Mouse (Mus musculus) ES-E14 (cell line): ENCODE results near the gene Mtfp1. TPM values are rescaled to one million over a fixed set of nuclear protein-coding genes. Genes with fewer than 3 reads are reported as not detected.

ENCODE experiments used
- DNase-seq: peaks from one replicate; pipeline ENCODE4 v3.0.0-alpha.2; 2013; ENCODE audit warnings: low read depth, low spot score
- H3K27ac ChIP-seq: 2 replicates; pipeline ENCODE4 v1.5.1; 2012; ENCODE audit warnings: low read depth, mild to moderate bottlenecking, low read length, moderate library complexity, mixed read lengths; ENCODE audit not compliant: poor library complexity, insufficient read depth, severe bottlenecking
- H3K36me3 ChIP-seq: 2 replicates; pipeline ENCODE4 v1.6.1; 2012; ENCODE audit warnings: mild to moderate bottlenecking, low read length, moderate library complexity, mixed read lengths; ENCODE audit not compliant: control insufficient read depth, poor library complexity, insufficient read depth, severe bottlenecking
- H3K4me1 ChIP-seq, 2 experiments: fragments of 150-350 bp in 1 of 2; sonication (generic) in 1 of 2; 2 replicates each; pipeline ENCODE4 v1.6.1; 2012; ENCODE audit warnings: low read length in 2 of 2, mild to moderate bottlenecking in 1 of 2, mixed read lengths in 1 of 2; ENCODE audit not compliant: control insufficient read depth in 2 of 2, insufficient read depth in 2 of 2, poor library complexity in 1 of 2
- H3K4me3 ChIP-seq, 2 experiments: fragments of 150-350 bp in 1 of 2; sonication (generic) in 1 of 2; 2 replicates each; pipeline ENCODE4 v1.5.1; 2012; ENCODE audit warnings: low read length in 2 of 2, low read depth in 1 of 2, mild to moderate bottlenecking in 1 of 2, mixed read lengths in 1 of 2; ENCODE audit not compliant: insufficient read depth in 1 of 2, poor library complexity in 1 of 2, severe bottlenecking in 1 of 2
- H3K9ac ChIP-seq: 2 replicates; pipeline ENCODE4 v1.6.1; 2012; ENCODE audit warnings: low read depth, mild to moderate bottlenecking, low read length, mixed read lengths; ENCODE audit not compliant: poor library complexity, insufficient read depth, severe bottlenecking
- H3K9me3 ChIP-seq: fragments of 150-350 bp; sonication (generic); 2 replicates; pipeline ENCODE4 v1.6.1; 2012; ENCODE audit warnings: low read depth, mild to moderate bottlenecking, low read length; ENCODE audit not compliant: control insufficient read depth, insufficient read depth
- CHD2 ChIP-seq: IDR thresholded peaks from 2 replicates; pipeline ENCODE4 v1.6.1; 2014; ENCODE audit warnings: mild to moderate bottlenecking, low read depth, low read length, inconsistent platforms
- HCFC1 ChIP-seq: IDR thresholded peaks from 2 replicates; pipeline ENCODE4 v1.6.1; 2012; ENCODE audit warnings: low read length, inconsistent platforms, borderline replicate concordance; ENCODE audit not compliant: insufficient read depth
- MAFK ChIP-seq: IDR thresholded peaks from 2 replicates; pipeline ENCODE4 v1.6.1; 2014; ENCODE audit warnings: mild to moderate bottlenecking, low read depth, low read length, inconsistent platforms; ENCODE audit not compliant: insufficient read depth
- ZC3H11A ChIP-seq: IDR thresholded peaks from 2 replicates; pipeline ENCODE4 v1.6.1; 2012; ENCODE audit warnings: low read depth, mild to moderate bottlenecking, inconsistent platforms, low read length, borderline replicate concordance
- ZNF384 ChIP-seq: IDR thresholded peaks from 2 replicates; pipeline ENCODE4 v1.6.1; 2012; ENCODE audit warnings: low read depth, low read length, inconsistent platforms
- in situ Hi-C, 2 experiments: fragments of 600-800 bp; cut with MboI; formaldehyde crosslinking; loops; one replicate each; pipeline ENCODE4 v1.15.1; 2025; ENCODE audit warnings: low sequenced_read_pairs in 2 of 2, inconsistent platforms in 1 of 2; ENCODE audit not compliant: unreplicated experiment in 2 of 2
- total RNA-seq: library from RNA; depleted of rRNA; stranded (reverse); fragments of 300-350 nt; gene quantifications from 2 replicates; pipeline ENCODE4 v1.2.3, GENCODE M21; 2012; rRNA removed

The Mtfp1 gene
- total RNA-seq, 1 experiment = 12.7 TPM

GRCm38 (mm10) chr11:4043081-4043480, 52.2 kb downstream of the Mtfp1 start:
- Histone ChIP-seq H3K4me3 (no peak overlapping the region), H3K4me1 (no peaks in the 10 kb centered on the region), H3K36me3 (no peaks in the 10 kb centered on the region), H3K9ac (no peak overlapping the region), H3K27ac (no peak overlapping the region), H3K9me3 (no peaks in the 10 kb centered on the region)
- no peak for TF ChIP-seq ZC3H11A
- no peak for TF ChIP-seq HCFC1
- TF ChIP-seq CHD2 = no peak
- no peak for TF ChIP-seq ZNF384
- TF ChIP-seq MAFK = no peak
- no peak for DNase-seq
- in situ Hi-C loops = no loop called here

Other genes with a start within 250 kb of the Mtfp1 start
- gene Osbp2, start 231.5 kb downstream of the Mtfp1 start, total RNA-seq = 0.27 and 0.37 TPM in 2 replicates
- gene 4921536K21Rik, start 200.3 kb downstream of the Mtfp1 start, total RNA-seq = 0.21 and 0.22 TPM in 2 replicates
- gene Dusp18, start 200.2 kb downstream of the Mtfp1 start, total RNA-seq = 1.3 and 1.4 TPM in 2 replicates
- gene Slc35e4, start 180.8 kb downstream of the Mtfp1 start, total RNA-seq = 13.9 and 18.2 TPM in 2 replicates
- gene Tcn2, start 163.3 kb downstream of the Mtfp1 start, total RNA-seq = 32.4 and 44.3 TPM in 2 replicates
- gene Pes1, start 131.5 kb downstream of the Mtfp1 start, total RNA-seq = 128 and 143 TPM in 2 replicates
- gene 4930556J24Rik, start 118.7 kb downstream of the Mtfp1 start, total RNA-seq = 0.76 and 1.3 TPM in 2 replicates
- 4.0 and 4.9 TPM in 2 replicates for gene Gal3st1, start 111.8 kb downstream of the Mtfp1 start, total RNA-seq
- 0.94 and 2.3 TPM in 2 replicates for gene Sec14l4, start 64.0 kb downstream of the Mtfp1 start, total RNA-seq
- gene Sec14l3, start 30.6 kb downstream of the Mtfp1 start, total RNA-seq = 0.22 and 0.26 TPM in 2 replicates
- gene Sec14l2, start 28.0 kb upstream of the Mtfp1 start, total RNA-seq = 7.9 and 9.0 TPM in 2 replicates
- 19.5 and 28.8 TPM in 2 replicates for gene Rnf215, start 39.8 kb upstream of the Mtfp1 start, total RNA-seq
- 4.3 and 5.8 TPM in 2 replicates for gene Ccdc157, start 64.8 kb upstream of the Mtfp1 start, total RNA-seq
- 49.1 and 57.4 TPM in 2 replicates for gene Sf3a1, start 64.9 kb upstream of the Mtfp1 start, total RNA-seq
- gene Tbc1d10a, start 91.3 kb upstream of the Mtfp1 start, total RNA-seq = 40.9 and 45.7 TPM in 2 replicates
- 45.5 and 72.0 TPM in 2 replicates for gene Castor1, start 122.8 kb upstream of the Mtfp1 start, total RNA-seq
- gene Osm, start 141.0 kb upstream of the Mtfp1 start, total RNA-seq = 0.98 and 1.8 TPM in 2 replicates
- 6.6 and 7.9 TPM in 2 replicates for gene Lif, start 162.1 kb upstream of the Mtfp1 start, total RNA-seq